Mouse (Mus musculus): ENCODE measurements around the gene 2610021A01Rik.
"Not testable (repeated sequence)": the region's sequence is repeated elsewhere in the genome, so short reads cannot be mapped to it uniquely, and the experiment has no call there.

DNA sequence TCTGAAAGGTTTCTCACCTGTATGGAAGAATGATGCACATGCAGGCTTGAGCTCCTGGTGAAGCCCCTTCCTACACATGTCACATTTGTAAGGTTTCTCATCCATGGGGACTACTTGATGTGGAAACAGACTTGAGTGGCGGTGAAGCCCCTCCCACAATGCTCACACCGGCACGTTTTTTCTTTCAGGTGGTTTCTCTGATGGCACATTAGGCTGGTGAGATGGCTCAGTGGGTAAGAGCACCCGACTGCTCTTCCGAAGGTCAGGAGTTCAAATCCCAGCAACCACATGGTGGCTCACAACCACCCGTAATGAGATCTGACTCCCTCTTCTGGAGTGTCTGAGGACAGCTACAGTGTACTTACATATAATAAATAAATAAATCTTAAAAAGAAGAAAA is 25.5 kb upstream of the 2610021A01Rik start, which contains the start of gene Gm6871:
- not testable (repeated sequence) for TF ChIP-seq CTCF (IDR thresholded peaks at IDR 0.05; ENCODE audit: borderline replicate concordance, extremely low read depth, insufficient read depth, insufficient read length); POLR2A (IDR thresholded peaks at IDR 0.05; ENCODE audit: borderline replicate concordance, extremely low read depth, insufficient read depth, insufficient read length, poor library complexity, severe bottlenecking)
